Mouse (Mus musculus) forebrain, embryonic 11.5 days (tissue): ENCODE measurements around the gene Lrrn1. TPM values are rescaled to one million over a fixed set of nuclear protein-coding genes. Genes with fewer than 3 reads are reported as not detected.

Experiments used
- ATAC-seq: fragments of 200-750 bp; cut with Nextera tagmentation; replicated peaks from 2 replicates; pipeline ENCODE4 v1.8.0; 2017; ENCODE audit warnings: moderate TSS enrichment; ENCODE audit not compliant: low FRiP score
- DNase-seq: peaks from one replicate; pipeline ENCODE4 v3.0.0-alpha.2; 2017; ENCODE audit warnings: low spot score
- H3K27ac ChIP-seq: fragments of 300-500 bp; sonication (generic); 2 replicates; pipeline ENCODE4 v1.5.1; 2014; ENCODE audit warnings: low read depth, low read length
- H3K27me3 ChIP-seq: fragments of 300-500 bp; sonication (generic); 2 replicates; pipeline ENCODE4 v1.6.1; 2014; ENCODE audit warnings: mild to moderate bottlenecking, low read length, mixed read lengths; ENCODE audit not compliant: control insufficient read depth, insufficient read depth
- H3K36me3 ChIP-seq: fragments of 300-500 bp; sonication (generic); 2 replicates; pipeline ENCODE4 v1.6.1; 2014; ENCODE audit warnings: mild to moderate bottlenecking, low read length, moderate library complexity, mixed read lengths; ENCODE audit not compliant: control insufficient read depth, insufficient read depth
- H3K4me1 ChIP-seq: fragments of 300-500 bp; sonication (generic); replicated peaks from 2 replicates; pipeline ENCODE4 v1.6.1; 2014; ENCODE audit warnings: low read length, mixed read lengths; ENCODE audit not compliant: control insufficient read depth, insufficient read depth
- H3K4me2 ChIP-seq: fragments of 300-500 bp; sonication (generic); 2 replicates; pipeline ENCODE4 v1.6.1; 2014; ENCODE audit warnings: low read depth, mild to moderate bottlenecking, low read length, moderate library complexity, mixed read lengths; ENCODE audit not compliant: severe bottlenecking
- H3K4me3 ChIP-seq: fragments of 300-500 bp; sonication (generic); 2 replicates; pipeline ENCODE4 v1.5.1; 2014; ENCODE audit warnings: low read depth, low read length
- H3K9ac ChIP-seq: fragments of 300-500 bp; sonication (generic); 2 replicates; pipeline ENCODE4 v1.6.1; 2014; ENCODE audit warnings: low read length
- H3K9me3 ChIP-seq: fragments of 300-500 bp; sonication (generic); 2 replicates; pipeline ENCODE4 v1.6.1; 2016; ENCODE audit warnings: low read length, mixed read lengths; ENCODE audit not compliant: control insufficient read depth
- WGBS: fragments of 180-500 bp; shearing (Covaris S2); extraction: QIAGEN DNeasy Blood & Tissue Kit; methylation state at CpG from one replicate; pipeline ENCODE4 v1.1.7; 2014; 5-methylcytosine and 5-hydroxymethylcytosine counted together
- polyA plus RNA-seq: library from polyadenylated mRNA; unstranded; fragments of >200 nt; fragmentation: Nextera tagmentation; extraction: Ambion mirVana; gene quantifications from 2 replicates; pipeline ENCODE4 v1.2.1, GENCODE M21; 2014

The Lrrn1 gene
- polyA plus RNA-seq, 1 experiment from 2014 or later, result 228 TPM

- 23% methylated on average over 1 of the region's 1 CpGs for WGBS
Observed at GRCm38 (mm10) chr6:107534533-107534932, 5.0 kb downstream of the Lrrn1 start.

GRCm38 (mm10) chr6:107536631-107537030 lies 7.1 kb downstream of the Lrrn1 start:
- Histone ChIP-seq H3K4me2 (no peak overlapping the region), H3K27ac (no peak overlapping the region), H3K27me3 (no peaks in the 10 kb centered on the region), H3K36me3 (no peaks in the 10 kb centered on the region), H3K9me3 (no peaks in the 10 kb centered on the region), H3K4me3 (no peak overlapping the region), H3K4me1 (peaks cover 11% of the 10 kb centered on the region; the same call in 1 of the 2 replicates), H3K9ac (no peak overlapping the region)
- WGBS, result 95% methylated on average over 4 of the region's 4 CpGs
- ATAC-seq (no peak), DNase-seq (no peak)

More at GRCm38 (mm10) chr6:107534533-107534932, 5.0 kb downstream of the Lrrn1 start:
- H3K9ac ChIP-seq, result no peak overlapping the region
- no peaks in the 10 kb centered on the region for H3K9me3 ChIP-seq
- DNase-seq (no peak), ATAC-seq (peak; percentile 57)
- H3K4me3 ChIP-seq, result no peak overlapping the region
- no peak overlapping the region for H3K27ac ChIP-seq
- H3K4me1 ChIP-seq, result peaks cover 11% of the 10 kb centered on the region; the same call in 1 of the 2 replicates
- peak overlapping the region; percentile 21; the same call in 1 of the 2 replicates for H3K4me2 ChIP-seq
- no peaks in the 10 kb centered on the region for H3K36me3 ChIP-seq
- H3K27me3 ChIP-seq, result no peaks in the 10 kb centered on the region

- DNase-seq (no peak), ATAC-seq (no peak)
- no peak overlapping the region for H3K27ac ChIP-seq
- no peak overlapping the region for H3K4me3 ChIP-seq
- no peaks in the 10 kb centered on the region for H3K27me3 ChIP-seq
- no peaks in the 10 kb centered on the region for H3K36me3 ChIP-seq
- no peaks in the 10 kb centered on the region for H3K9me3 ChIP-seq
- H3K4me2 ChIP-seq, result no peak overlapping the region
- no peak overlapping the region for H3K9ac ChIP-seq
- WGBS, result 93% methylated on average over 11 of the region's 11 CpGs
- no peaks in the 10 kb centered on the region for H3K4me1 ChIP-seq
Observed at GRCm38 (mm10) chr6:107541222-107541621, 11.7 kb downstream of the Lrrn1 start.

GRCm38 (mm10) chr6:107541918-107542317 lies 12.3 kb downstream of the Lrrn1 start:
- Histone ChIP-seq H3K9ac (no peak overlapping the region), H3K36me3 (no peaks in the 10 kb centered on the region), H3K9me3 (no peaks in the 10 kb centered on the region), H3K4me3 (no peak overlapping the region), H3K27me3 (no peaks in the 10 kb centered on the region), H3K27ac (no peak overlapping the region), H3K4me1 (no peaks in the 10 kb centered on the region), H3K4me2 (no peak overlapping the region)
- ATAC-seq (no peak), DNase-seq (no peak)
- 81% methylated on average over 4 of the region's 4 CpGs for WGBS

GRCm38 (mm10) chr6:107546272-107546671 lies 16.7 kb downstream of the Lrrn1 start:
- no peak overlapping the region for H3K9ac ChIP-seq
- no peak for ATAC-seq
- no peak for DNase-seq
- WGBS, result 84% methylated on average over 2 of the region's 2 CpGs
- no peaks in the 10 kb centered on the region for H3K4me1 ChIP-seq
- H3K27me3 ChIP-seq, result no peaks in the 10 kb centered on the region
- no peak overlapping the region for H3K27ac ChIP-seq
- H3K4me2 ChIP-seq, result no peak overlapping the region
- H3K9me3 ChIP-seq, result no peaks in the 10 kb centered on the region
- H3K4me3 ChIP-seq, result no peak overlapping the region
- no peaks in the 10 kb centered on the region for H3K36me3 ChIP-seq

- Histone ChIP-seq H3K9ac (no peak overlapping the region), H3K27me3 (no peaks in the 10 kb centered on the region), H3K36me3 (no peaks in the 10 kb centered on the region), H3K4me3 (no peak overlapping the region), H3K9me3 (no peaks in the 10 kb centered on the region), H3K4me2 (no peak overlapping the region), H3K4me1 (0 out of 2 replicates have a peak, but pooled peaks cover 1% of the 10 kb centered on the region), H3K27ac (no peak overlapping the region)
- ATAC-seq (no peak), DNase-seq (no peak)
- WGBS, result 85% methylated on average over 1 of the region's 1 CpGs
Observed at GRCm38 (mm10) chr6:107552511-107552910, 22.9 kb downstream of the Lrrn1 start.

- H3K4me2 ChIP-seq, result no peak overlapping the region
- no peaks in the 10 kb centered on the region for H3K36me3 ChIP-seq
- no peaks in the 10 kb centered on the region for H3K27me3 ChIP-seq
Observed at GRCm38 (mm10) chr6:107555364-107555763, 25.8 kb downstream of the Lrrn1 start.

GRCm38 (mm10) chr6:107556996-107557395 lies 27.4 kb downstream of the Lrrn1 start:
- Histone ChIP-seq H3K4me3 (no peak overlapping the region), H3K9ac (no peak overlapping the region), H3K27ac (0 out of 2 replicates have a peak overlapping the region, but pooled peaks have one; percentile 12), H3K27me3 (no peaks in the 10 kb centered on the region), H3K36me3 (no peaks in the 10 kb centered on the region), H3K4me1 (0 out of 2 replicates have a peak, but pooled peaks cover 1% of the 10 kb centered on the region), H3K4me2 (no peak overlapping the region), H3K9me3 (no peaks in the 10 kb centered on the region)
- 75% methylated on average over 3 of the region's 3 CpGs for WGBS
- no peak for DNase-seq
- ATAC-seq, result no peak; the same call in 1 of the 2 replicates

More at GRCm38 (mm10) chr6:107555364-107555763, 25.8 kb downstream of the Lrrn1 start:
- Histone ChIP-seq H3K9ac (no peak overlapping the region), H3K9me3 (no peaks in the 10 kb centered on the region), H3K4me3 (no peak overlapping the region), H3K27ac (no peak overlapping the region), H3K4me1 (0 out of 2 replicates have a peak, but pooled peaks cover 1% of the 10 kb centered on the region)
- 89% methylated on average over 5 of the region's 5 CpGs for WGBS
- ATAC-seq (no peak), DNase-seq (no peak)

- Histone ChIP-seq H3K9ac (no peak overlapping the region), H3K4me2 (no peak overlapping the region), H3K9me3 (no peaks in the 10 kb centered on the region), H3K4me1 (0 out of 2 replicates have a peak, but pooled peaks cover 1% of the 10 kb centered on the region), H3K27ac (no peak overlapping the region), H3K4me3 (no peak overlapping the region), H3K27me3 (no peaks in the 10 kb centered on the region), H3K36me3 (no peaks in the 10 kb centered on the region)
- 91% methylated on average over 3 of the region's 3 CpGs for WGBS
- ATAC-seq (no peak), DNase-seq (no peak)
Observed at GRCm38 (mm10) chr6:107557806-107558205, 28.2 kb downstream of the Lrrn1 start.
